Mouse (Mus musculus) limb, embryonic 13.5 days (tissue): ENCODE data around the gene Gm6588. TPM values are rescaled to one million over a fixed set of nuclear protein-coding genes. Genes with fewer than 3 reads are reported as not detected.

Experiments
- ATAC-seq: fragments of 200-750 bp; cut with Nextera tagmentation; 2 replicates; pipeline ENCODE4 v1.8.0; 2017; ENCODE audit warnings: low read depth, moderate number of reproducible peaks, moderate TSS enrichment; ENCODE audit not compliant: low FRiP score
- H3K27ac ChIP-seq: fragments of 300-500 bp; sonication (generic); 2 replicates; pipeline ENCODE4 v1.5.1; 2015; ENCODE audit warnings: inconsistent platforms, mild to moderate bottlenecking, moderate library complexity
- H3K27me3 ChIP-seq: fragments of 300-500 bp; sonication (generic); 2 replicates; pipeline ENCODE4 v1.6.1; 2015; ENCODE audit warnings: mild to moderate bottlenecking, inconsistent platforms
- H3K36me3 ChIP-seq: fragments of 300-500 bp; sonication (generic); 2 replicates; pipeline ENCODE4 v1.6.1; 2015; ENCODE audit warnings: inconsistent platforms, mild to moderate bottlenecking, moderate library complexity
- H3K4me1 ChIP-seq: fragments of 300-500 bp; sonication (generic); 2 replicates; pipeline ENCODE4 v1.6.1; 2015; ENCODE audit warnings: inconsistent platforms
- H3K4me2 ChIP-seq: fragments of 300-500 bp; sonication (generic); replicated peaks from 2 replicates; pipeline ENCODE4 v1.6.1; 2015; ENCODE audit warnings: inconsistent platforms, mild to moderate bottlenecking, moderate library complexity
- H3K4me3 ChIP-seq: fragments of 300-500 bp; sonication (generic); 2 replicates; pipeline ENCODE4 v1.5.1; 2015; ENCODE audit warnings: moderate library complexity, mild to moderate bottlenecking, inconsistent platforms
- H3K9ac ChIP-seq: fragments of 300-500 bp; sonication (generic); 2 replicates; pipeline ENCODE4 v1.6.1; 2015; ENCODE audit warnings: mild to moderate bottlenecking, inconsistent platforms
- H3K9me3 ChIP-seq: fragments of 300-500 bp; sonication (generic); 2 replicates; pipeline ENCODE4 v1.6.1; 2016; ENCODE audit warnings: inconsistent platforms
- WGBS: fragments of 180-500 bp; shearing (Covaris S2); methylation state at CpG from one replicate; pipeline ENCODE4 v1.1.7; 2015; 5-methylcytosine and 5-hydroxymethylcytosine counted together
- polyA plus RNA-seq: library from polyadenylated mRNA; unstranded; fragments of >200 nt; fragmentation: Nextera tagmentation; extraction: Ambion mirVana; gene quantifications from 2 replicates; pipeline ENCODE4 v1.2.1, GENCODE M21; 2015

Gm6588 gene
- polyA plus RNA-seq, 1 experiment from 2014 or later = 0.08 TPM

DNA sequence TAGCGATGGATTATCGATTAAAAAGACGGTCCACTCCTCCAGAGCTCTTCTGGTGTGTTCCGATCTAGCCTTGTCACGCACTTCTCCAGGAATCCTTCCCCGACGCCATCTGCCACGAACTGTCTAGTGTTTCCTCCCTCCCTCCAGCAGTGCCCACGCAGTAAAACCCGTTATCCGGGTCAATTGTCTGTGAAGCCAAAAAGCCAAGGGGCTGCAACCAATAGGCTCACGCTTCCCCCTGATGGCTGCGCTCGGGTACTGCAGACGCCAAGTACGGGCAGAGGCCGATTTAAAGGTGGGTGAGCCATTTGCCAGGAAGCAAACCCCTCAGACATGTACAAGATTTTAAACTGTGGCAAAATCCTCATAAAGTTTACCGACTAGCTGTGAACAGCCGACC lies 20.3 kb upstream of the Gm6588 start:
- Histone ChIP-seq H3K4me2 (peak overlapping the region; percentile 46), H3K36me3 (no peaks in the 10 kb centered on the region), H3K9ac (no peak overlapping the region), H3K4me1 (peaks cover 8% of the 10 kb centered on the region), H3K9me3 (no peaks in the 10 kb centered on the region), H3K4me3 (no peak overlapping the region), H3K27ac (no peak overlapping the region), H3K27me3 (peaks cover 45% of the 10 kb centered on the region)
- WGBS = 16% methylated on average over 19 of the region's 19 CpGs
- no peak for ATAC-seq

DNA sequence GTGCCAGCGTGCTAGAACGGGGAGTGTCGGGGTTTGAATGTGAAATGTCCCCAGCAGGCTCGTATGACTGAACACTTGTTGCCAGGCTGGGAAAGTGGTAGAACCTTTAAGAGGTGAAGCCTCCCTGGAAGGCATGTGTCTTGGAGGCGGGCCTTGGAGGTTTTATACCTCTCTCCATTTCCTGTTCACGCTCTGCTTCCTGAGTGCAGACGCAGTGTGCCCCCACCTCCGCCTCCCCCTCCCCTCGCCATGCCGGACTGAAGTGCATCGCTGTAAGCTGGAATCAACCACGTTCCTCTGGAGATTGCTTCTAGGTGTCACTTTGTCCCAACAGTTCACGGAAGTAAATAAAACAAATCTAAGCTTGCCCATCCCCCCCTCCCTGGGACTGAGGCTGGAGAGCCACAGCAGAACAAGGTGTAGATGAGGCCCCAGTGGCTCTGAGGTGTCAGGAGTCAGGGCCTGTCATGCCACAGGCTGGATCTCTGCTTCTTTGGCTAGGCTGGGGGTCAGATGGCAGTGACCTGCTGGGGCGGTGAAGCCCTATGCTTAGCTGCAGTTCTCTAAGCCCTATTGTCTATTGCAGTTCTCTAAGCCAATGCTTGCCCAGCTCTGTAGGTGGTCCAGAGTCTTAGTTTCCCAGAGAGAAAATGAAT lies 18.0 kb upstream of the Gm6588 start:
- Histone ChIP-seq H3K27me3 (peaks cover 28% of the 10 kb centered on the region), H3K4me1 (peaks cover 8% of the 10 kb centered on the region), H3K9me3 (no peaks in the 10 kb centered on the region), H3K36me3 (no peaks in the 10 kb centered on the region), H3K4me3 (0 out of 2 replicates have a peak overlapping the region, but pooled peaks have one; percentile 18), H3K4me2 (peak overlapping the region; percentile 54), H3K27ac (no peak overlapping the region), H3K9ac (peak overlapping the region; percentile 48; the same call in 1 of the 2 replicates)
- WGBS = 15% methylated on average over 14 of the region's 14 CpGs
- ATAC-seq = no peak

DNA sequence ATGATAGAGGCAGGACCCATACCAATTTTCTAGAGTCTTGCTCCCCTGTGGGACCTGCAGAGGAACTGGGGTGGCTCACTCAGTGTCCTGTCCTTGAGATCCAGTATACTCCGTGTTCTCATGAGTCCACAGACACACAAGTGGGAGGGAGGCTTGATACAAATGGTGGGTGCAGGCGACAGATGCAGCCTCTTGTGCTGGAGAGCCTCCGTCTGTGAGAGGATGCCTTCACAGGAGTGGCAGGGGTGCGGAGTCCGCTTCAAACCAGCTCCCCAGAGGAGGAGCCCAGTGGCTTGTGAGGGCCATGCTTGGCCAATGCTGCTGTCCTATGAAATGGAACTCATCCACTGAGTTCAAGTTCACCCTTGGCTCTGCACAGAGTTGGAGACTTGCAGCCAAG lies 17.2 kb upstream of the Gm6588 start:
- WGBS = 82% methylated on average over 5 of the region's 5 CpGs
- H3K27me3 ChIP-seq = peaks cover 27% of the 10 kb centered on the region
- ATAC-seq = no peak

DNA sequence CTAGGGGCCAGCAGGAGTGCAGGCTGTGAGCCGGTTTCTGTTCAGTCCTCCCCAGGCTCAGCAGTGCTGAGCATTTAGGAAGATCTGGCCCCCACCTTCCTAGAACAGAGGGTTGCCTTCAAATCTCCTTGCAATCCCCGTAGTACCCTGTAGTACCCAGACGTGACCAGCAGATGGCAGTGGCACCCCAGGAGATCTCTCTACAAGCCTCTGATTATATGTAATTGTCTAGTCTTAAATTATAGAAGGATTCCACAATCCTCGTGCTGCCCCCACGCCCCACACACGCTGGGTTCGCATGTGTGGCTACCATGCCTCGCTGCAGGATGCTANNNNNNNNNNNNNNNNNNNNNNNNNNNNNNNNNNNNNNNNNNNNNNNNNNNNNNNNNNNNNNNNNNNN lies 16.2 kb upstream of the Gm6588 start:
- ATAC-seq = no peak
- WGBS = 2% methylated on average over 8 of the region's 8 CpGs
- Histone ChIP-seq H3K4me3 (no peak overlapping the region), H3K27me3 (peaks cover 27% of the 10 kb centered on the region), H3K36me3 (no peaks in the 10 kb centered on the region), H3K27ac (no peak overlapping the region), H3K9ac (no peak overlapping the region), H3K4me2 (no peak overlapping the region), H3K4me1 (peaks cover 8% of the 10 kb centered on the region), H3K9me3 (no peaks in the 10 kb centered on the region)

More for the DNA sequence above, 17.2 kb upstream of the Gm6588 start:
- Histone ChIP-seq H3K9ac (no peak overlapping the region), H3K4me2 (no peak overlapping the region), H3K9me3 (no peaks in the 10 kb centered on the region), H3K27ac (no peak overlapping the region), H3K4me1 (peaks cover 8% of the 10 kb centered on the region), H3K4me3 (no peak overlapping the region), H3K36me3 (no peaks in the 10 kb centered on the region)

DNA sequence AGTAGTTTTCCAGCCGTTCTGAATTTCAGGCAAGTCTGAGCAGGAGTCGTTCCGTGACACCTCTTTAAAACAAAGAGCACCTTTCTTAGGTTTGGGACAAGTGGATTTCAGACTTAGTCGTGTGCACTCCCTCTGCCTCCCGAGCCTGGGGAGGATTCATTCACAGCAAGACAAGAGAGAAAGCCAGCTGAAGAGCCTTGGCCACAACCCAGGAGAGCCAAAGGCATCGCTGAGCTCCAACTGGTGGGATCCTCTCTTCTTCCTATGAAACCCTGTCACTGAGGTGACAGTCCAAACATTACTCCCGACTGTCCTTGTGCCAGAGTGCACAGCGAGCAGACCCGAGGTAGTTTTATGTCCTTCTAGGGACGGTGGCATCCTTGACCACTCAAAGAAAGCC lies 10.7 kb upstream of the Gm6588 start:
- Histone ChIP-seq H3K9me3 (no peaks in the 10 kb centered on the region), H3K4me2 (no peak overlapping the region), H3K27ac (no peak overlapping the region), H3K9ac (no peak overlapping the region), H3K36me3 (no peaks in the 10 kb centered on the region), H3K4me1 (no peaks in the 10 kb centered on the region), H3K4me3 (no peak overlapping the region), H3K27me3 (peaks cover 4% of the 10 kb centered on the region; the same call in 1 of the 2 replicates)
- WGBS = 51% methylated on average over 10 of the region's 10 CpGs
- ATAC-seq = no peak

DNA sequence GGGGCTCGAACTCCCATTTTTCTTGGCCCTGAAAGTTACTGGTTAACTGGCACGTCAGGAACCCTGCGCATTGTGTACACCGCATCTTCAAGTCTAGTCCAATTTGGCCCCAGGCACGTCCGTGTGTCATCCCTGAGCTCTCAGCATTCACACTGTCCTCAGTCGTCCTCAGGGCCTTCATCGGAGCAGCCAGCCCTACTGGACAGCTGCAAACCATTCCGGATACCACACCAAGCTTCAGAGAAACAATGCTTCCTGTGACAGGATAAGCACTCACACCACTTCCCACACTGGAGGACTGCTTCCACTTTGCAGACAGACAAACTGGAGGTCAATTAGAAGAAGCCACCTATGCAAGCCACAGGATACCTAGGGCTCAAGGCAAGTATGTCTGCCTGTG lies 3.9 kb downstream of the Gm6588 start:
- Histone ChIP-seq H3K27ac (no peak overlapping the region), H3K9me3 (no peaks in the 10 kb centered on the region), H3K4me2 (no peak overlapping the region), H3K36me3 (no peaks in the 10 kb centered on the region), H3K9ac (no peak overlapping the region), H3K27me3 (peaks cover 12% of the 10 kb centered on the region), H3K4me3 (no peak overlapping the region), H3K4me1 (no peaks in the 10 kb centered on the region)
- 75% methylated on average over 9 of the region's 9 CpGs for WGBS
- no peak for ATAC-seq

DNA sequence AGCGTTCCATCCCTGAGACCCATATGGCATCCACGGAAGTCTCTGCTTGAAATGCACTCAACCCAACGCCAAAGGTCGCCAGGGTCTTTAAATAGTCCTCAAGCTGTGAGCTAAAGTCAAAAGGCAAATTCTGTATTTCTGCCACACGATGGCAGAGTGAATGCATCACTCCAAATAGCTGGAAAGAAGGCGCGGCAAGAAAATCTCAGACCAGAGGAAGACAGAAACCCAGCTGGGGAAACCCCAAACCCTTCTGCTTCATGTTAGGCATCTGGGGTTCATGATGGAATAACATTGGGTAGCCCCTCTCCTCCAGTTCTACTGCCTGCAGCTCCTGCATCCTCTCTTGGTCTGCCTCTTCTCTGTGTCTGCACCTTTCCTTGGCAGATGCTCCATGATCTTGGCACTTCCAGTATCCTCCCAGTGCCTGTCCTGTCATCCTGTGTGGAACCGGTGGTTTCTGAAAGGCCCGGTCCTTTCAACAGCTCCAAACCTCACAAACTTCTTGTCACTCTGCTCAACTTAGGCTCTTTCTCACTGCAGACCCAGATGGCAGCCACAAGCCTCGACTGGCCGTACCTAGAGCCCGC lies 5.8 kb downstream of the Gm6588 start:
- Histone ChIP-seq H3K4me3 (no peak overlapping the region), H3K36me3 (no peaks in the 10 kb centered on the region), H3K27me3 (peaks cover 15% of the 10 kb centered on the region), H3K9ac (no peak overlapping the region), H3K4me2 (no peak overlapping the region), H3K9me3 (no peaks in the 10 kb centered on the region), H3K27ac (no peak overlapping the region), H3K4me1 (no peaks in the 10 kb centered on the region)
- no peak for ATAC-seq
- WGBS = 71% methylated on average over 12 of the region's 12 CpGs

DNA sequence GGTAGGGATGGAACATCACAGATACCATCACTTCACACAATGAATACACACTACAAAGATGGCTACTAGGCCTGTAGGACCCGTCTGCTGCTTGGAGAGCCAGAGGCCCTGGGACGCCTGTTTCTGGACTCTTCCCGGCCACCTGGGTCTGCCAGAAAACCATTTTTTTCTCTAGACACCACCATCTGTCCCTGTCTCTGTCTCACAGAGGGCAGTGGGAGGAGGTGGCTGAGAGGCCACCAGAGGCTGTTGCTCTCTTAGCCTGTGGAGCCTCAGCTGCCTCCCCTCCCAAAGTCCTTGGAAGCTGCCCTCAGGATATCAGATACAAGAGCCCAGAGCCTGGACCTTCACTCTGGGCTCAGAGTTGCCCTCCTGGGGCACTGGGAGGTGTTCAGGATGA lies 10.7 kb downstream of the Gm6588 start:
- ATAC-seq = no peak
- H3K4me2 ChIP-seq = no peak overlapping the region
- H3K9ac ChIP-seq = no peak overlapping the region
- H3K9me3 ChIP-seq = no peaks in the 10 kb centered on the region
- no peaks in the 10 kb centered on the region for H3K36me3 ChIP-seq
- H3K4me1 ChIP-seq = no peaks in the 10 kb centered on the region
- WGBS = 67% methylated on average over 3 of the region's 3 CpGs
- H3K27me3 ChIP-seq = peaks cover 10% of the 10 kb centered on the region; the same call in 1 of the 2 replicates
- no peak overlapping the region for H3K4me3 ChIP-seq
- H3K27ac ChIP-seq = no peak overlapping the region

DNA sequence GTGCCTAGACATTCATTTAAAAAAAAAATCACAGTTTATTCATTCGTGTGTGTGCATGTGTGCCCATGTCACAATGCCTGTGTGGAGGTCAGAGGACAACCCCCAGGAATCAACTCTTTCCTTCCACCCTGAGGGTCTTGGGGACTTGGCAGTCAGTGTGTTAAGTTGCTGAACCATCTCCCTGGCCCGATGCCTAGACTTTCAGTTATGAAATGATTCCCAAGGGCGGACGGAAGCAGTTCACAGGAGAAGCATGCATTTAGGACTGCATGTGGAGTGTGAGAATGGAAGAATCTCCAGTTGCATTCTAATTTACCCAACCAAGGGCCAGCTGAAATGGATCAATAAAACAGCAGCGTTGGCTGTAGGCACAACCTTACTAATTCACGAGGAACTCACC lies 17.1 kb downstream of the Gm6588 start:
- Histone ChIP-seq H3K36me3 (no peaks in the 10 kb centered on the region), H3K9me3 (peaks cover 4% of the 10 kb centered on the region; the same call in 1 of the 2 replicates), H3K27me3 (peaks cover 7% of the 10 kb centered on the region), H3K27ac (no peak overlapping the region), H3K4me2 (no peak overlapping the region), H3K4me1 (no peaks in the 10 kb centered on the region), H3K9ac (no peak overlapping the region), H3K4me3 (no peak overlapping the region)
- WGBS = 52% methylated on average over 6 of the region's 6 CpGs
- ATAC-seq = no peak

DNA sequence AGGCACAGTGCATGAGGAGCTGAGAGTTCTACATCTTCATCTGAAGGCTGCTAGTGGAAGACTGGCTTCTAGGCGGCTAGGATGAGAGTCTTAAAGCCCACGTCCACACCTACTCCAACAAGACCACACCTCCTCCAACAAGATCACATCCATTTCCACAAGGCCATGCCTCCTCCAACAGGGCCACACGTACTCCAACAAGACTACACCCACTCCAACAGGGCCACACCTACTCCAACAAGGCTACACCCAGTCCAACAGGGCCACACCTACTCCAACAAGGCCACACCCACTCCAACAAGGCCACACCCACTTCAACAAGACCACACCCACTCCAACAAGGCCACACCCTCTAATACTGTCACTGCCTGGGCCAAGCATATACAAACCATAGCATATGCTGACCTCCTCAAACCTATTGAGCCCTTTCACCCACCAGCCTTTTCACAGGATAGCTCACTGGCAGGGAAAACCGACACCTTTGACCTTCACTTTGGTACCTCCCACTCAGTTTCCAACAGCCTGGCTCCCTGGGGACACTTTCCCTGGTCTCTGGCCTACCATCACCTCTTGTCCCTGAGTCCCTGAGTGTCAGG lies 19.9 kb downstream of the Gm6588 start:
- H3K4me2 ChIP-seq = no peak overlapping the region
- no peak overlapping the region for H3K9ac ChIP-seq
- H3K36me3 ChIP-seq = no peaks in the 10 kb centered on the region
- H3K27ac ChIP-seq = no peak overlapping the region
- peaks cover 11% of the 10 kb centered on the region for H3K27me3 ChIP-seq
- WGBS = 68% methylated on average over 4 of the region's 4 CpGs
- peaks cover 4% of the 10 kb centered on the region; the same call in 1 of the 2 replicates for H3K9me3 ChIP-seq
- H3K4me3 ChIP-seq = no peak overlapping the region
- peaks cover 8% of the 10 kb centered on the region; the same call in 1 of the 2 replicates for H3K4me1 ChIP-seq
- no peak for ATAC-seq

DNA sequence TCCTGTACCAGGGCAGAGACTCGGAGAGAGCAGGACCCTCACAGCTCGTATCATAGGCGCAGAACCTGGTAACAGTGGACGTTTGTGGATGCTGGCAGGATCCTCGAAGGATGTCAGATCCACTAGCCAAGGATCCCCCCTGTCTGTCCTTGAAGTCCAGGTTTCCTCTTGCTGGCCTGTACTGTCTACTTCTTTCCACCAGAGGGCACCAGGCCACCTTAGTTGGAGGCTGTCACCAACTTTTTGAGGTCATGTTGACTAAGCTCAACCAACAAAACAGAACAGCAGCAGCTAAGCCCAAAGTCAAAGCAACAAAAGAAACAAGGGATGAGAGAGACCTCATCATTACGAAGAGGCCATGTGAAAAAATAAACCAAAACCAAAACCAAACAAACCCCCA lies 20.9 kb downstream of the Gm6588 start:
- Histone ChIP-seq H3K4me1 (peaks cover 8% of the 10 kb centered on the region; the same call in 1 of the 2 replicates), H3K36me3 (no peaks in the 10 kb centered on the region), H3K9ac (no peak overlapping the region), H3K9me3 (peaks cover 4% of the 10 kb centered on the region; the same call in 1 of the 2 replicates), H3K27me3 (peaks cover 9% of the 10 kb centered on the region), H3K4me2 (no peak overlapping the region), H3K4me3 (no peak overlapping the region), H3K27ac (no peak overlapping the region)
- ATAC-seq = no peak
- WGBS = 76% methylated on average over 6 of the region's 6 CpGs

DNA sequence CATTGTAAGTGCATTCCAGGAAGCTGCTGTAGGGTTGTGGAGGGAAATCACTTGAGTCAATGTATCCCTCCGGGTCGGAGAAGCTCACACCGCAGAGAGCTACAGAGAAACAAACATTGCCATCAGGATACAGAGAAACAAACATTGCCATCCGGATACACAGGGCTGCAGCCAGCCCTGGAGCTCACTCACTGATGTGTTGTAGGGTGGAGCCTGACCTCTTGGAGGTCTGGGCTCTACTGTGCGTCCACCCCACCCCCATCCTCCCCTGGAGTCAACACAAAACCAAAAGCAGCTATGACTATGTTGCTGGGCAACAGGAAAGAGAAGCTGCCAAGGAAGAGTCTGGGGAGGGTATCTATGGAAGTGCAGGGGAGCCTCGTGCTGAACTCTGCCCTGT lies 24.2 kb downstream of the Gm6588 start:
- H3K27ac ChIP-seq = no peak overlapping the region
- no peak for ATAC-seq
- no peak overlapping the region for H3K9ac ChIP-seq
- no peaks in the 10 kb centered on the region for H3K36me3 ChIP-seq
- H3K27me3 ChIP-seq = 0 out of 2 replicates have a peak, but pooled peaks cover 9% of the 10 kb centered on the region
- H3K9me3 ChIP-seq = peaks cover 4% of the 10 kb centered on the region; the same call in 1 of the 2 replicates
- WGBS = 58% methylated on average over 6 of the region's 6 CpGs
- peaks cover 8% of the 10 kb centered on the region; the same call in 1 of the 2 replicates for H3K4me1 ChIP-seq
- no peak overlapping the region for H3K4me2 ChIP-seq
- no peak overlapping the region for H3K4me3 ChIP-seq
